Mouse (Mus musculus): ENCODE measurements around the gene Ptms. TPM values are rescaled to one million over a fixed set of nuclear protein-coding genes. Genes with fewer than 3 reads are reported as not detected.

Ptms gene
- polyA plus RNA-seq, 1 experiment from 2014 or later = 303 TPM

DNA sequence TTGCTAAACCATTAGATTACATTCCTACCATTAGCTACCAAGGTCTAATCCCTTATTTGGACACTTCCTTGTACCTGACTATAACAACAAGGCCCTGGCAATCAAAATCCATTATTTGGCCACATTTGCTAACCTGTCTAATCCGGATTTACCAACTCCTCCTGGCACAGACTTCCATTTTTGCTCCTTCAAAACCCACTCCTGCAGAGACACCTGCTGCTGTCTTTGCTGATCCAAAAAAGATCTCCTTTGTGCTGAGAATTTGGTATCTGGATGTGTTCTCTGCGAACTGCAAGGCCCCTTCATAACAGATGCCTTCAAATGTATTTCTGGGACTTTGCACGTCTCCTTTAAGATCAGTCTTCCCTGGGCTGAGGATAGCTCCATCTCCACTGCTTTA lies 23.6 kb upstream of the Ptms start:
- 83% methylated on average over 3 of the region's 3 CpGs for WGBS

DNA sequence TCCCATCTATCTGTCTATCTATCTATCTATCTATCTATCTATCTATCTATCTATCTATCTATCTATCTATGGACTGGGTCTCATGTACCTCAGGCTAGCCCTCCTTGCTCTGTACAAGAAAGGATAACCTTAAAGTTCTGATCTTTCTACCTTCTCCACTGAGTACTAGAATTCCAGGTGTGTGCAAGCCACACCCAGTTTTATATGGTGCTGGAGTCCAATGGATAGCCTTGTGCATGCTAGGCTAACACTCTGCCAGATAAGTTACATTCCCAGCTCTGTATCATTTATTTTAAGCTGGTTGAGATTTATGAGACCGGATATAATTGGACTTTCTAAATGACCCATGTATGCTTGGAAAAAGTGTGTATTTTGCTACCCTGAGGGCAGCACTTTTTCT lies 21.8 kb upstream of the Ptms start:
- H3K9ac ChIP-seq = no peak overlapping the region
- WGBS = 95% methylated on average over 1 of the region's 1 CpGs
- peaks cover 28% of the 10 kb centered on the region for H3K36me3 ChIP-seq
- H3K27me3 ChIP-seq = no peaks in the 10 kb centered on the region
- H3K4me2 ChIP-seq (replicated peaks) = no peak overlapping the region
- H3K4me1 ChIP-seq = no peaks in the 10 kb centered on the region
- no peak for ATAC-seq (ENCODE audit: low FRiP score, low read depth)
- H3K9me3 ChIP-seq = no peaks in the 10 kb centered on the region
- no peak overlapping the region for H3K4me3 ChIP-seq
- H3K27ac ChIP-seq = no peak overlapping the region

More for the DNA sequence above, 23.6 kb upstream of the Ptms start:
- Histone ChIP-seq H3K27me3 (no peaks in the 10 kb centered on the region), H3K9me3 (no peaks in the 10 kb centered on the region), H3K4me3 (no peak overlapping the region), H3K27ac (no peak overlapping the region), H3K4me1 (no peaks in the 10 kb centered on the region), H3K9ac (no peak overlapping the region), H3K36me3 (peaks cover 10% of the 10 kb centered on the region), H3K4me2 (replicated peaks) (no peak overlapping the region)
- ATAC-seq (ENCODE audit: low FRiP score, low read depth) = no peak

DNA sequence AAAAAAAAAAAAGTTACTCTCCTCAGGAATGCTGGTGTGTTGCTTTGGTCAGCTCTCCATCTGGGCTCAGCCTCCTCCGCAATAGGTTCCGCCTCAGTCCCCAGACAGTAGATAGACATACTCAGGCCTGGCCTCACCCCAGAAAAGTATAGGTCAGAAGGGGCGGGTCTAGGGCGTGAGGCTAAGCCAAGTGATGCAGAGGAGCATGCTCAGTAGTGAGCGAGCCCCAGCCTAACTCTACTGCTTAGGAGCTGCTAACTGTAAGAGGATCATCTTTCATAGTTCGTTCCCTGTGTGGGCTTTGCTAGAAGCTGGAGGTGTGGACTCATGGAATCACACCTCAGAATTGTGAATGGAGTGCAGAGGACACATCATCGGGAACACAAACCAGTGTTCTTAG lies 18.7 kb upstream of the Ptms start:
- H3K27ac ChIP-seq = no peak overlapping the region
- no peak overlapping the region for H3K4me2 ChIP-seq (replicated peaks)
- H3K4me1 ChIP-seq = peaks cover 8% of the 10 kb centered on the region
- H3K36me3 ChIP-seq = peaks cover 60% of the 10 kb centered on the region
- H3K27me3 ChIP-seq = no peaks in the 10 kb centered on the region
- H3K4me3 ChIP-seq = no peak overlapping the region
- 94% methylated on average over 7 of the region's 7 CpGs for WGBS
- H3K9ac ChIP-seq = no peak overlapping the region
- H3K9me3 ChIP-seq = no peaks in the 10 kb centered on the region
- no peak for ATAC-seq (ENCODE audit: low FRiP score, low read depth)

DNA sequence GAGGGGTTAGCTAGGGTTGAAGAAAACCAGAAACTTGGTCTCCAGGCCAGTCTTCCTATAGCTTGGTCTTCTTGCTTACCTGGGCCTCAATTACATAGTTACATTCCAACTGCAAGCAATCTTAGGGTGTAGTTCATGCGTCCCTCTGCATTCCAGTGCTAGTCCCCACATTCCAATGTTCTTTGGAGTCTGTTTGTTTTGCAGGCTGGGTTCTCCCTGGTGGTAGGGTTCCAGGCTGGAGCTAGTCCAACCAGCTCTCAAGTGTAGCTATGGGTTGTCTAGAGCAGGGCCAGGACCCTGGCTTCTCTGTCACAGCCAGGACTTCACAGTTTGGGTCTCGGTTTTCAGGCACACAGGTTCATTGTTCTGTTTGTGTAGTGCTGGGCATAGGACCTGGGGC lies 17.6 kb upstream of the Ptms start:
- Histone ChIP-seq H3K4me1 (peaks cover 17% of the 10 kb centered on the region), H3K27me3 (no peaks in the 10 kb centered on the region), H3K4me3 (no peak overlapping the region), H3K9me3 (no peaks in the 10 kb centered on the region), H3K27ac (no peak overlapping the region), H3K36me3 (peaks cover 68% of the 10 kb centered on the region), H3K9ac (no peak overlapping the region), H3K4me2 (replicated peaks) (no peak overlapping the region)
- no peak for ATAC-seq (ENCODE audit: low FRiP score, low read depth)
- 80% methylated on average over 2 of the region's 2 CpGs for WGBS

DNA sequence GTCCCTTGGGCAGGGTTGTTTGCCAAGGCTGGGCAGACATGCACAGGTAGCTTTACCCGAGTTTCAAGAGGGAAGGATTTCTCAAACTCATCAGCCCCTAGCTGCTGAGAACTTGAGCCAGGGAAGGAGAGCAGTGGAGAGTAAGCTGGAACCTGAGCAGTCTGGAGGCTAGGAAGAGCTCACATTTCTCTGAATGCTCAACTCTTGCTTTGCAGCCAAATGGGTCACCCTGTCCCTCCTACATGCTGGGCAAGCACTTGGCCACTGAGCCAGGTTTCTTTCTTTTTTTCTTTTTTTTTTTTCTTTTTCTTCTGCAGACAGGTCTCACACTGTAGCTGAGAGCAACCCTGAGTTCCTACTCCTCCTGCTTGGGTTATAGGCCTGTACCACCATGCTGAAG lies 16.8 kb upstream of the Ptms start:
- no peak for ATAC-seq (ENCODE audit: low FRiP score, low read depth)
- Histone ChIP-seq H3K36me3 (peaks cover 69% of the 10 kb centered on the region), H3K27me3 (no peaks in the 10 kb centered on the region)

DNA sequence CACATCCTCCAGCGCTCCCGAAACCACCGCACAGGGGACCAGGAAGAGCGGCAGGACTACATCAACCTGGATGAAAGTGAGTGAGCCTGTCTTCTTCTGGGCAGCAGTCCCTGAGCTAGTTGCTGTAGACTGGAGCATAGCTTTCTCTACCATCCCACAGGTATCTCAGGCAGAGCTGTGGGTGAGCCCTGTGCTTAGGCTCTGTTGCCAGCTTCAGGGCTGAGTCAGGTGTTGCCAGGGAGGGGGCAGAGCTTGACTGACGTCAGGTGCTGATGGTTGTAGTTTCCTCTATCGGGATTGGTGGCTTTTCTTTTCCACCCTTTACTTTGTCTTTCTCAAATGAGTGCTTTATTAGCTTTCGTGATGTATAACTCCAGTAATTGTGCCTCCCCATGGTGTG lies 14.8 kb upstream of the Ptms start:
- Histone ChIP-seq H3K4me2 (replicated peaks) (no peak overlapping the region), H3K9me3 (no peaks in the 10 kb centered on the region), H3K4me1 (peaks cover 32% of the 10 kb centered on the region), H3K27me3 (no peaks in the 10 kb centered on the region), H3K9ac (no peak overlapping the region), H3K27ac (no peak overlapping the region), H3K36me3 (peaks cover 69% of the 10 kb centered on the region), H3K4me3 (no peak overlapping the region)
- WGBS = 90% methylated on average over 7 of the region's 7 CpGs
- ATAC-seq (ENCODE audit: low FRiP score, low read depth) = no peak

More for the DNA sequence above, 16.8 kb upstream of the Ptms start:
- Histone ChIP-seq H3K27ac (no peak overlapping the region), H3K9ac (no peak overlapping the region), H3K4me2 (replicated peaks) (no peak overlapping the region), H3K4me1 (peaks cover 22% of the 10 kb centered on the region), H3K9me3 (no peaks in the 10 kb centered on the region), H3K4me3 (no peak overlapping the region)
- 84% methylated on average over 1 of the region's 1 CpGs for WGBS

DNA sequence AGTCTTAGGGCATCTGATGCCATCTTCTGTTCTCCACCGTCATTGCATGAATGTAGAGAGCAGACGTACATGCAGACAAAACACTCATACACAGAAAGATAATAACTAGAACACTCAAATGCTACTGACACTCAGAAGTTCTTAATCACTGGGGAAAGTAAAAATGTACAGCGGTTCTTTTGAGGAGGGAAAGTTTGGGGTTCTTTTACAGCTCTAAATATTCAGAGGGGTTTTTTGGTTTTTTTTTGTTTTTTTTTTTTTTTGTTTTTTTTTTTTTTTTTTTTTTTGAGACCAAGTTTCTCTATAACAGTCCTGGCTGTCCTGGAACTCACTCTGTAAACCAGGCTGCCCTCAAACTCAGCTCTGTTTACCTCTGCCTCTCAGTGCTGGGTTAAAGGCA lies 13.2 kb upstream of the Ptms start:
- Histone ChIP-seq H3K4me3 (peak overlapping the region; percentile 94; the same call in 1 of the 2 replicates), H3K27ac (no peak overlapping the region), H3K9ac (no peak overlapping the region), H3K27me3 (no peaks in the 10 kb centered on the region), H3K9me3 (no peaks in the 10 kb centered on the region), H3K4me2 (replicated peaks) (peak overlapping the region; percentile 96), H3K36me3 (peaks cover 55% of the 10 kb centered on the region), H3K4me1 (peaks cover 37% of the 10 kb centered on the region)
- 96% methylated on average over 3 of the region's 3 CpGs for WGBS
- ATAC-seq (ENCODE audit: low FRiP score, low read depth) = no peak

DNA sequence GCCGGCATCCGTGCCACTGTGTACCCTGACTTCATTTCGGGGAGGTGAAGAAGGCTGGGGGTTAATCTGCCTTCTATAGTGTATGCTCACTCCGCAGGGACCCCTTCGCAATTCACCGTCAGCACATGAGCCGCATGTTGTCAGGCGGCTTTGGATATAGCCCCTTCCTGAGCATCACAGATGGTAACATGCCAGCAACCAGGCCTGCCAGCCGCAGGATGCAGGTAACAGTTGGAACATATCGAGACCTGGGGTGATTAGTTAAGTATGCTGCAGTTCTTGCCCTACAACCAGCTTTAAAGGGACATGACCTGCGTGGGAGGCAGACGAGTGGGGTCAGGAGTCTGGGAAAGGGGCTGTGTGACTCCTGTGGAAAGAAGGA lies 12.4 kb upstream of the Ptms start:
- WGBS = 37% methylated on average over 12 of the region's 12 CpGs
- peak overlapping the region; percentile 96 for H3K4me2 ChIP-seq (replicated peaks)
- H3K4me1 ChIP-seq = peaks cover 37% of the 10 kb centered on the region
- H3K4me3 ChIP-seq = peak overlapping the region; percentile 94
- no peaks in the 10 kb centered on the region for H3K9me3 ChIP-seq
- no peaks in the 10 kb centered on the region for H3K27me3 ChIP-seq
- no peak for ATAC-seq (ENCODE audit: low FRiP score, low read depth)
- peak overlapping the region; percentile 97 for H3K27ac ChIP-seq
- H3K9ac ChIP-seq = peak overlapping the region; percentile 98
- peaks cover 47% of the 10 kb centered on the region for H3K36me3 ChIP-seq

DNA sequence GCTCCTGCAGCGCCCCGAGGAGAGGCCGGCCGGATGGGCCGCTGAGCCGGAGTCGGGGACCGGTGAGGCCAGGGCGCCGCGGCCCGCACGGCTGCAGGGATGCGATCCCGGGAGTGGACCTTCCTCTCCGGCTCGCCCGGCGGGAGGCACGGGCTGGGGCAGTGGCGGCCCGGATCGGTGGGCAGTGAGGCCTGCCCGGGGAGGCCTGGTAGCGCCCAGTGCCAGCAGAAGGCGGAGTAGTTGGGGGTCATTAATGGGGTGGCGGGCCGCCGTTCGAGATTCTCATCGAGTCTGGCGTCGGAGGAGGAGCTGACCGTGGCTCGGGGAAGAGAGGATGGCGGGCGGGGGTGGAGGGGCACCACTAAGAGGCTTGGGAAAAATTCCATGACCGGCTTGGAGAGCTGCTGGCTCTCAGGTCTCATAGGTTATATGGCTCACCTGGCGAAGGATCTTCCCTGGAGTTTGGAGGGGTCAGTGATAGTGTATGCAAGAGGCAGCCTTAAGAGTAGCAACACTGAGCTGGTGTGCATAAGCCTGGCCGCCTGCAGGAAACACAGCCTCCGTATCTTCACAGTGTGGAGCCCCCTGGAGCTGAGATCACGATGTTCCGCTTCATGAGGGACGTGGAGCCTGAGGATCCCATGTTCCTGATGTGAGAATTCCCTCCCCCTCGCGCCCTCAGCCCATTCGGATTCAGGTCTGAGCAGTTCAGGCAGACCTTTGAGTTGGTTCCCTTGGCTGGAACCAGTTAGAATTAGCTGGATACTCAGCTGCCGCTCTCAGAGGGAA lies 11.8 kb upstream of the Ptms start:
- 1% methylated on average over 47 of the region's 48 CpGs for WGBS
- Histone ChIP-seq H3K27ac (peak overlapping the region; percentile 97), H3K36me3 (peaks cover 41% of the 10 kb centered on the region), H3K4me2 (replicated peaks) (peak overlapping the region; percentile 96), H3K9ac (peak overlapping the region; percentile 98), H3K4me1 (peaks cover 37% of the 10 kb centered on the region), H3K27me3 (no peaks in the 10 kb centered on the region), H3K9me3 (no peaks in the 10 kb centered on the region), H3K4me3 (peak overlapping the region; percentile 94)
- ATAC-seq (ENCODE audit: low FRiP score, low read depth) = peak; percentile 6

DNA sequence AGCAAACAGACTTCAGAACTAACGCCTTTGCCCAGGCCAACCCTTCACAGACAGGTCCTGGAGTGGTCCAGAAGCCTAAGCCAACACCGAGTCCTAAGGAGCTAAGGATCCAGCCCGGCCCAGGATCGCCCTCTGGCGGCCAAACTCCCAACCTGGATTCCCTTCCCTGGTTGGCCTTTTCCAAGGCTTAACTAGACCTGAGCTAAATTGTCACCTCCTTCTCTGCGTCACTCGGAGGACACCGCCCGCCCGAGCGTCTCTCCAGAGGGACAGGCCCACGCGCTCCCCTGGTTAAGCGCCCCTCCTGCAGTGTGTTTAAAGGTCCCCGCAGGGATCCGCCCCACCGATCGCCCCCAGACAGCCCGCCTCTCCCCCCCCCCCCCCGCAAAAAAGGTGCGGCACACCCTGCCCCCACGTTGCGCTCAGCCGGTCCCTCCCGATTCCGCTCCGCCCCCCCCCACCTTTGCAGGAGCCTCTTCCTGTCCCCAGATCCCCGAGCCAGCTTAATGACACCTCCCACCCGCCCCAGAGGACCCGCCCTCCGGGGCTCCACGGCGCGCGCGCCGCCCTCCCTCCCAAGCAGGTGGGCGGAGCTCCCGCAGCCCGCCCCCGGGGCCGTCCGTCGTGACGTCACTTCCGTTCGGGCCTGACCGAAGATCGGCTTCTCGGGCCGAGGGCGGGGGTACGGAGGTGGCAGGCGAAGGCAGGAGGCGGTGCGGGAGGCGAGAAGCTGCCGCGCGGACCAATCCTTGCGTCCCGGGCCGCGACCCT lies 11.0 kb upstream of the Ptms start, which contains the start of gene Mlf2:
Gene Mlf2 (plus strand): TSS at position 633 of the 771 bp plus-strand sequence.
- Histone ChIP-seq H3K4me3 (peak within 1 kb of the TSS; percentile 94), H3K27me3 (no peaks in the 10 kb centered on the region), H3K9me3 (no peaks in the 10 kb centered on the region), H3K27ac (peak within 1 kb of the TSS; percentile 97), H3K4me1 (peaks cover 41% of the 10 kb centered on the region), H3K4me2 (replicated peaks) (peak within 1 kb of the TSS; percentile 96), H3K9ac (peak within 1 kb of the TSS; percentile 98), H3K36me3 (peaks cover 33% of the 10 kb centered on the region)
- under 1% methylated on average over 45 of the region's 64 CpGs for WGBS
- ATAC-seq (ENCODE audit: low FRiP score, low read depth) = peak; percentile 95

DNA sequence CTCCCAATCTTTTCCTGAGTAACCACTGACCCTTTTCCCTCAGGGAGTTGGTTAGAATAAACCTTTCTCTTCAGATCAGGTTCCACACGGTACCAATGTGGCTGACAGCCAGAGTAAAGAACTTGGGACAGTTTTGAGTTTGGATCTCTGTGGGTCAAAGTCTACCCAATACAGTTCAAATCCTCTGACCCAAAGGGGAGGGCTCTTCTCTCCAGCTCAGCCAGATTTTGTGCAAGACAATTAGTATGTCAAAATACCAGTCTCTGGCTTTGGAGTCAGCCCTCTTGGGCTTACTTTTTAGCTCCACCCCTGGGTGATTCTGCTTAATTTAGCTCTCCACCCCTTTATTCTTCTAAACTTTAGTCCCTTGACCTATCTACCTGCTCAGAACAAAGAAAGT lies 10.3 kb upstream of the Ptms start:
- Histone ChIP-seq H3K9ac (peak overlapping the region; percentile 50), H3K4me2 (replicated peaks) (peak overlapping the region; percentile 51), H3K27ac (peak overlapping the region; percentile 97), H3K4me1 (peaks cover 48% of the 10 kb centered on the region), H3K27me3 (no peaks in the 10 kb centered on the region), H3K9me3 (no peaks in the 10 kb centered on the region), H3K36me3 (peaks cover 26% of the 10 kb centered on the region), H3K4me3 (peak overlapping the region; percentile 94)
- ATAC-seq (ENCODE audit: low FRiP score, low read depth) = no peak
- 25% methylated on average over 1 of the region's 1 CpGs for WGBS

DNA sequence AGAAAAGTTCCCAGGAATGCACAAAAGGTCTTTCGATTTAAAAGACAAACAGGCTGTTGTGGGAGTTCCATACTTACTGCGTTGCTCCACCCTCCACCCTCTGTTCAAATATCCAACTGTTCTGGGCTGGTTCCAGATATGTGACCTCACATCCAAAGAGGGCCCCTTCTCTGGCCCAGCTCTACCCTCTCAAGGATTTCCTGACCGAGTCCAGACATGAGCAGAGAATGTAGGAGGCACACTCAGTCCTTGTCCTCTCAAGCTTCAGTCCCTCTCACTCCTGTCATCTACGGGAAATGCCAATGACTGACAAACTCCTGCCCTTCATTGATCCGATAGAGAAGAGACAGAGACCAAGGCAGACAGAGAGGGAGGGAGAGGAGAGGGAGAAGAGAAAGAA lies 6.0 kb upstream of the Ptms start:
- Histone ChIP-seq H3K4me1 (peaks cover 42% of the 10 kb centered on the region), H3K27ac (peak overlapping the region; percentile 83), H3K4me2 (replicated peaks) (peak overlapping the region; percentile 49), H3K4me3 (peak overlapping the region; percentile 9; the same call in 1 of the 2 replicates), H3K9ac (no peak overlapping the region), H3K27me3 (no peaks in the 10 kb centered on the region), H3K36me3 (no peaks in the 10 kb centered on the region), H3K9me3 (no peaks in the 10 kb centered on the region)
- 45% methylated on average over 5 of the region's 5 CpGs for WGBS
- no peak for ATAC-seq (ENCODE audit: low FRiP score, low read depth)

Data from limb, embryonic 13.5 days (tissue).